ENCODE assay signal across 21 mouse cellular contexts in genomic region chr1:87108564-87108963, GRCm38 (mm10). TPM values are rescaled to one million over a fixed set of nuclear protein-coding genes. Genes with fewer than 3 reads are reported as not detected.
"Had no signal": no experiment of that assay in that cellular context is flagged by ENCODE, and none has a peak within 500 bp of the region (broad histone marks: within the 10 kb centered on the region; RNA-seq: fewer than 3 reads in every experiment).

No protein-coding gene starts in this region.

- H3K4me2 ChIP-seq: neural tube, embryonic 13.5 days; neural tube, embryonic 15.5 days; stomach, embryonic 15.5 days had no signal

- H3K36me3 ChIP-seq: neural tube, embryonic 13.5 days; neural tube, embryonic 15.5 days; stomach, embryonic 15.5 days had no signal

- DNase-seq: retina, postnatal 1 day; right cerebral cortex, adult 18-20 months; right cerebral cortex, postnatal 14 days; right cerebral cortex, postnatal 25 days; right cerebral cortex, postnatal 4 days; spleen, adult 18-20 months; thymus, adult 18-20 months; thymus, adult 2 months; thymus, postnatal 14 days; thymus, postnatal 25 days; thymus, postnatal 36 days; thymus, postnatal 4 days had no signal

- H3K9ac ChIP-seq: neural tube, embryonic 13.5 days; neural tube, embryonic 15.5 days; stomach, embryonic 15.5 days had no signal

- H3K9me3 ChIP-seq: neural tube, embryonic 13.5 days; neural tube, embryonic 15.5 days; stomach, embryonic 15.5 days had no signal

- H3K4me1 ChIP-seq: neural tube, embryonic 13.5 days; neural tube, embryonic 15.5 days; stomach, embryonic 15.5 days had no signal

- H3K4me3 ChIP-seq: neural tube, embryonic 13.5 days; neural tube, embryonic 15.5 days; stomach, embryonic 15.5 days had no signal

- H3K27ac ChIP-seq: neural tube, embryonic 13.5 days; neural tube, embryonic 15.5 days; stomach, embryonic 15.5 days; stomach, postnatal 0 days had no signal

- H3K27me3 ChIP-seq: neural tube, embryonic 13.5 days; neural tube, embryonic 15.5 days; stomach, embryonic 15.5 days had no signal

RNA-seq across cellular contexts. Expression of gene Alpi, which starts 7.2 kb away (rescaled TPM):
- polyA plus RNA-seq: neural tube, embryonic 13.5 days; neural tube, embryonic 14.5 days; neural tube, embryonic 15.5 days; spleen, adult 2 months had no signal

RNA-seq across cellular contexts. Expression of gene Akp3, which starts 16.2 kb away (rescaled TPM):
- polyA plus RNA-seq: neural tube, embryonic 13.5 days; neural tube, embryonic 14.5 days; neural tube, embryonic 15.5 days; spleen, adult 2 months; stomach, embryonic 14.5 days; stomach, embryonic 15.5 days; urinary bladder, adult 2 months had no signal

RNA-seq across cellular contexts. Expression of gene Alppl2, which starts 18.8 kb away (rescaled TPM):
- polyA plus RNA-seq: neural tube, embryonic 13.5 days; neural tube, embryonic 14.5 days; neural tube, embryonic 15.5 days; spleen, adult 2 months; stomach, embryonic 14.5 days; stomach, embryonic 15.5 days; stomach, embryonic 16.5 days; stomach, postnatal 0 days; urinary bladder, adult 2 months had no signal
